Mouse (Mus musculus) heart, embryonic 10.5 days (tissue): ENCODE measurements around the gene Aif1. TPM values are rescaled to one million over a fixed set of nuclear protein-coding genes. Genes with fewer than 3 reads are reported as not detected.

Experiments used
- DNase-seq: peaks from one replicate; pipeline ENCODE4 v3.0.0-alpha.2; 2017; ENCODE audit warnings: low spot score
- H3K27ac ChIP-seq: fragments of 300-500 bp; sonication (generic); 2 replicates; pipeline ENCODE4 v1.5.1; 2016; ENCODE audit warnings: mild to moderate bottlenecking
- H3K27me3 ChIP-seq: fragments of 300-500 bp; sonication (generic); 2 replicates; pipeline ENCODE4 v1.6.1; 2016; ENCODE audit warnings: mild to moderate bottlenecking; ENCODE audit not compliant: poor library complexity, insufficient read depth, severe bottlenecking
- H3K36me3 ChIP-seq: fragments of 300-500 bp; sonication (generic); 2 replicates; pipeline ENCODE4 v1.6.1; 2016; ENCODE audit warnings: mild to moderate bottlenecking, moderate library complexity
- H3K4me1 ChIP-seq: fragments of 300-500 bp; sonication (generic); 2 replicates; pipeline ENCODE4 v1.6.1; 2016; ENCODE audit warnings: mild to moderate bottlenecking
- H3K4me3 ChIP-seq: fragments of 300-500 bp; sonication (generic); 2 replicates; pipeline ENCODE4 v1.5.1; 2016; ENCODE audit warnings: mild to moderate bottlenecking, moderate library complexity
- H3K9me3 ChIP-seq: fragments of 300-500 bp; sonication (generic); 2 replicates; pipeline ENCODE4 v1.6.1; 2016; ENCODE audit warnings: mild to moderate bottlenecking, moderate library complexity
- WGBS: fragments of 180-500 bp; shearing (Covaris S2); methylation state at CpG from one replicate; pipeline ENCODE4 v1.1.7; 2016; 5-methylcytosine and 5-hydroxymethylcytosine counted together
- polyA plus RNA-seq: library from polyadenylated mRNA; unstranded; fragments of >200 nt; fragmentation: Nextera tagmentation; extraction: Ambion mirVana; gene quantifications from 2 replicates; pipeline ENCODE4 v1.2.1, GENCODE M21; 2016

The Aif1 gene
- polyA plus RNA-seq, 1 experiment from 2014 or later, result 2.1 TPM

GRCm38 (mm10) chr17:35159638-35160037 is 16.2 kb downstream of the Aif1 start:
- no peak overlapping the region for H3K27ac ChIP-seq
- H3K36me3 ChIP-seq, result peaks cover 81% of the 10 kb centered on the region
- no peaks in the 10 kb centered on the region for H3K27me3 ChIP-seq
- no peak for DNase-seq
- WGBS, result 87% methylated on average over 7 of the region's 7 CpGs
- no peaks in the 10 kb centered on the region for H3K9me3 ChIP-seq
- peaks cover 17% of the 10 kb centered on the region for H3K4me1 ChIP-seq
- H3K4me3 ChIP-seq, result no peak overlapping the region

DNA sequence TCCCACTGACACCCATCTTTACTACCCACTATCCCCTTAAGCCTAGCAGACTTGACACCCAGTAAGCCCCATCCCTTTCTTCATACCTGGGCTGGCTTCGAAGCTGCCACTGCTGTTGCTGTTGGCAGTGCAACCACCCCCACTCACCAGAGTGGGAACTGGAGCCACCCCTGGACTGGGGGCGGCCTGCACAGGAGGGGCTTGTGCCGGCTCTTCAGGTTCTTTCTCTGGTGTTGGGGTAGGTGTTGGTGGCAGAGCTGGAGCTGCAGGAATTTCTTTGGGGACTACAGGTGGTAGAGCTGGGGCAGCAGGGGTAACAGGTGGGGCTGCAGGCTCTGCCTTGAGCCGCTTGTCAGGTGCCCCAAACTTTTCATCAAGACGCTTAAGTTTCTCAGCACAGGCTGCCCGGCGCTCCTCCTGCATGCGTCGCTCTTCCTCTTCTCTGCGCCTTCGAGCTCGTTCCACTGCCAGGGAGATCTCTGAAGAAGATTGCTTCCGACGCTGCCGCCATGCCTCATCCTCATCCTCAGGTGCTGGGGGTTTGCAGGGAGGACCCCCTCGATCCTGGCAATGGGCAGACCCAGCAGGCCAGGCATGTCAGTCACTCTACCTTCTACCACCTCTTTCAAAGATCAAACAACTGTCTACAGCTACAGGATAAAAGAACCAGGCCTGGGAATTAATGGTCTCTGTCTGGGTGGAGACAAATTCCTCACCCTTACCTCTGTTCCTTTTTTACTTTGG is 16.8 kb downstream of the Aif1 start:
- DNase-seq, result no peak
- Histone ChIP-seq H3K27me3 (no peaks in the 10 kb centered on the region), H3K27ac (no peak overlapping the region), H3K4me1 (peaks cover 17% of the 10 kb centered on the region), H3K4me3 (no peak overlapping the region), H3K36me3 (peaks cover 88% of the 10 kb centered on the region), H3K9me3 (no peaks in the 10 kb centered on the region)
- WGBS, result 90% methylated on average over 16 of the region's 16 CpGs

- no peaks in the 10 kb centered on the region for H3K9me3 ChIP-seq
- H3K27me3 ChIP-seq, result no peaks in the 10 kb centered on the region
- no peak overlapping the region for H3K27ac ChIP-seq
- WGBS, result 97% methylated on average over 8 of the region's 8 CpGs
- peaks cover 99% of the 10 kb centered on the region for H3K36me3 ChIP-seq
- no peak for DNase-seq
- H3K4me3 ChIP-seq, result no peak overlapping the region
- peaks cover 8% of the 10 kb centered on the region for H3K4me1 ChIP-seq
Measured at GRCm38 (mm10) chr17:35157661-35158175, 18.1 kb downstream of the Aif1 start.

DNA sequence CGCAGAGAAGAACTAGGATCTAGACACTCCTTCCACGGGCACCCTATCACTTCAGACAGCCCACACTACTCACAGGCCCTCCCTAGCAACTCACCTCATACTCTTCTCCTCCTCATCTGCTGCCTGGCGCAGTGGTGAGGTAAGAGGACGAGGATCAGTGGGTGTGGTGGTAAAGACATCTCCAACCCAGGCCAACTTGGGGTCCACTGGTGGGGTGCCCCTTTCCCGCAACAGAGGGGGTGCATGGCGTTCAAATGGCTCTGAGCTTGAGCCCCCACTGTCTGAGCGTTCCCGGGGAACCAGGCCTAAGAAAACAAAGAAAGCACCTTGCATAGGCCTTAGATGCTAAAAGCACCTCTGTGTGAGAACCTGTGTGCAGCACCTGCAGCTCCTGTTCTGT is 18.6 kb downstream of the Aif1 start:
- H3K9me3 ChIP-seq, result no peaks in the 10 kb centered on the region
- DNase-seq, result no peak
- H3K27ac ChIP-seq, result no peak overlapping the region
- peaks cover 100% of the 10 kb centered on the region for H3K36me3 ChIP-seq
- H3K4me3 ChIP-seq, result no peak overlapping the region
- peaks cover 4% of the 10 kb centered on the region; the same call in 1 of the 2 replicates for H3K4me1 ChIP-seq
- 89% methylated on average over 8 of the region's 8 CpGs for WGBS
- no peaks in the 10 kb centered on the region for H3K27me3 ChIP-seq

GRCm38 (mm10) chr17:35156461-35157200 is 19.2 kb downstream of the Aif1 start:
- 0 out of 2 replicates have a peak, but pooled peaks cover 2% of the 10 kb centered on the region for H3K4me1 ChIP-seq
- H3K9me3 ChIP-seq, result no peaks in the 10 kb centered on the region
- no peak overlapping the region for H3K4me3 ChIP-seq
- no peak for DNase-seq
- 92% methylated on average over 33 of the region's 33 CpGs for whole genome bisulfite sequencing
- H3K27me3 ChIP-seq, result no peaks in the 10 kb centered on the region
- no peak overlapping the region for H3K27ac ChIP-seq
- peaks cover 100% of the 10 kb centered on the region for H3K36me3 ChIP-seq

GRCm38 (mm10) chr17:35155451-35155850 is 20.4 kb downstream of the Aif1 start:
- no peaks in the 10 kb centered on the region for H3K9me3 ChIP-seq
- no peak overlapping the region for H3K27ac ChIP-seq
- H3K4me3 ChIP-seq, result no peak overlapping the region
- no peak for DNase-seq
- 93% methylated on average over 12 of the region's 12 CpGs for WGBS
- peaks cover 98% of the 10 kb centered on the region for H3K36me3 ChIP-seq
- H3K27me3 ChIP-seq, result no peaks in the 10 kb centered on the region
- H3K4me1 ChIP-seq, result no peaks in the 10 kb centered on the region

GRCm38 (mm10) chr17:35154616-35155015 is 21.3 kb downstream of the Aif1 start:
- H3K27ac ChIP-seq, result no peak overlapping the region
- H3K4me3 ChIP-seq, result no peak overlapping the region
- no peaks in the 10 kb centered on the region for H3K9me3 ChIP-seq
- H3K36me3 ChIP-seq, result peaks cover 98% of the 10 kb centered on the region
- H3K27me3 ChIP-seq, result no peaks in the 10 kb centered on the region
- H3K4me1 ChIP-seq, result no peaks in the 10 kb centered on the region
- no peak for DNase-seq
- WGBS, result 79% methylated on average over 7 of the region's 7 CpGs

- Histone ChIP-seq H3K4me1 (no peaks in the 10 kb centered on the region), H3K27ac (no peak overlapping the region), H3K4me3 (no peak overlapping the region), H3K9me3 (no peaks in the 10 kb centered on the region), H3K36me3 (peaks cover 98% of the 10 kb centered on the region), H3K27me3 (no peaks in the 10 kb centered on the region)
- 88% methylated on average over 4 of the region's 4 CpGs for WGBS
- DNase-seq, result no peak
Measured at GRCm38 (mm10) chr17:35153931-35154330, 21.9 kb downstream of the Aif1 start.

- H3K27me3 ChIP-seq, result no peaks in the 10 kb centered on the region
- H3K36me3 ChIP-seq, result peaks cover 98% of the 10 kb centered on the region
- WGBS, result 91% methylated on average over 9 of the region's 9 CpGs
- no peak overlapping the region for H3K27ac ChIP-seq
- H3K4me1 ChIP-seq, result no peaks in the 10 kb centered on the region
- no peak overlapping the region for H3K4me3 ChIP-seq
- DNase-seq, result no peak
- no peaks in the 10 kb centered on the region for H3K9me3 ChIP-seq
Measured at GRCm38 (mm10) chr17:35153077-35153476, 22.8 kb downstream of the Aif1 start.

- Histone ChIP-seq H3K4me1 (no peaks in the 10 kb centered on the region), H3K4me3 (no peak overlapping the region), H3K9me3 (no peaks in the 10 kb centered on the region), H3K27ac (no peak overlapping the region), H3K27me3 (no peaks in the 10 kb centered on the region), H3K36me3 (peaks cover 98% of the 10 kb centered on the region)
- no peak for DNase-seq
- 97% methylated on average over 4 of the region's 4 CpGs for WGBS
Measured at GRCm38 (mm10) chr17:35152121-35152520, 23.7 kb downstream of the Aif1 start.

DNA sequence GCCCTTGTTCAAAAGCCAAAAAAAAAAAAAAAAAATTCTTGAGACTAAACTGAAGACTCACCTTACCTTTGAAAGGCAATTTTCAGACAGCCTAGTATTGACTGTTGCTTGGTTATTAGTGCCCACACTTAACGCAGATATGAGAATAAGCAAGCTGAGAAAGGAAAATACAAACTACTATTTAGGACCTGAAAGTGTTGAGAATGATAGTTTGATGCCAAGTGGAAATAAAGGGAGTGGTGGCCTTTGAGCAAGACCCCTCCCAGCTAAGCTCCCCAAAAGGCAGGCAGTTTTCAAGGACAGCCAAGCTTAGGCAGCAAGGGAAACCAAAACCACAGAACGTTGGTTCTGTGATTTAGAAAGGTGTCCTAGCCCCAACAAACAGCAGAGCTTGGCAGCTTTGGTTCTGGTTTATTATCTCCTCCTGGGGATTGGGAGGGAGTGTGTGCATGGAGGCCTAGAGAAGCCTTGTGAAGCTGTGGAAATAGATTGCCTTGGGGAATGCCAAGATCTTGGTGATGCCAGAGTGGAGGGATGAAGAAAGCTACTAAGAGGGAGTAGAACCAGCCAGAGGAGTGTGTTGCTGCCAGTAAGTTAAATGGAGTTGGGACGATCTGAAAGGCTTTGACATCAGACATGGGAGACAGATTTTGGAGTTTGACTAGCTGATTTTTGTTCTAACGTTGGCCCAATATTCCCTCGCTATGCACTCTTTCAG is 27.8 kb downstream of the Aif1 start:
- H3K4me1 ChIP-seq, result no peaks in the 10 kb centered on the region
- DNase-seq, result no peak
- WGBS, result 74% methylated on average over 5 of the region's 5 CpGs
- H3K9me3 ChIP-seq, result no peaks in the 10 kb centered on the region
- no peaks in the 10 kb centered on the region for H3K27me3 ChIP-seq
- H3K36me3 ChIP-seq, result peaks cover 98% of the 10 kb centered on the region
- H3K27ac ChIP-seq, result no peak overlapping the region
- no peak overlapping the region for H3K4me3 ChIP-seq

DNA sequence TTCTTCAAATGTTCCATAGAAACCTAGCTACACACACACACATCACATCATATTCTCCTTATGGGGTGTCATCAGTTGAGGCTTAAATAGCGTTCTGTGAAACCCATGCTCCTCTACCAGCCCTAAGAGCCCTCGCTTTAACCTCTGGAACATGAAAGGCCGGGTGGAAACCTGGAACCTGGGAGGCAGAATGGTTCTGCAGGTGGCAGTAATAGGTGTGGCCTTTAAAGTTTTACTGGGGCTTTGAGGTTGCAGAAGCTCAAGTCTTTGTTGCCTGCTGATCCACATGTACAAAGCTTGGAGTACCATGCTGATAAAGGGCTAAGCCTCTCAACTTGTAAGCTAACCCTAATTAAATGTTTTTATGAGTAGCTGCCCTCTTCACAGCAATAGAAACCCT is 28.5 kb downstream of the Aif1 start:
- WGBS, result 55% methylated on average over 3 of the region's 3 CpGs
- H3K27ac ChIP-seq, result no peak overlapping the region

DNA sequence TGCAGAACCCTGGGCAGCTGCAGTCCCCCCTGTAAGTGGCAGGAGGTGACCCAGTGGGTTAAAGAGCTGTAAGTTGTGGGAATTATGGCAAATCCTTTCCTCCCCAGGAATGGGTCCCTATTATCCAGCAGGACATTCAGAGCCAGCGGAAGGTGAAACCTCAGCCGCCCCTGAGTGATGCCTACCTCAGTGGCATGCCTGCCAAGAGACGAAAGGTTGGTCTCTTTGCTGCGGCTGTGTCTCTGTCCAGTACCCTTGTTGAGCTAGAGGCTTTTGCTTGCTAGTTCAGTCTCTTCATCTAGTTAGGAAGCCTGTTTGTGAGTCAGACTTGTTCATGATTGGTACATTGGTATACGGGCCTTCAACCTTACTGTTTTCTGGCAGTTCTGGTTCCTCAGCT is 29.7 kb downstream of the Aif1 start:
- Histone ChIP-seq H3K9me3 (no peaks in the 10 kb centered on the region), H3K27me3 (no peaks in the 10 kb centered on the region), H3K4me1 (no peaks in the 10 kb centered on the region), H3K4me3 (no peak overlapping the region), H3K36me3 (peaks cover 98% of the 10 kb centered on the region), H3K27ac (no peak overlapping the region)
- WGBS, result 87% methylated on average over 5 of the region's 5 CpGs
- no peak for DNase-seq

More for the DNA sequence above, 28.5 kb downstream of the Aif1 start:
- Histone ChIP-seq H3K4me3 (no peak overlapping the region), H3K36me3 (peaks cover 98% of the 10 kb centered on the region), H3K27me3 (no peaks in the 10 kb centered on the region), H3K9me3 (no peaks in the 10 kb centered on the region), H3K4me1 (no peaks in the 10 kb centered on the region)
- no peak for DNase-seq
